Mouse (Mus musculus): ENCODE data around the gene Smg6. TPM values are rescaled to one million over a fixed set of nuclear protein-coding genes. Genes with fewer than 3 reads are reported as not detected.
A peak's percentile ranks its signal among the peaks of the same experiment; 100 is the strongest.

The Smg6 gene
- polyA plus RNA-seq, 1 experiment from 2014 or later, result 10.6 TPM

DNA sequence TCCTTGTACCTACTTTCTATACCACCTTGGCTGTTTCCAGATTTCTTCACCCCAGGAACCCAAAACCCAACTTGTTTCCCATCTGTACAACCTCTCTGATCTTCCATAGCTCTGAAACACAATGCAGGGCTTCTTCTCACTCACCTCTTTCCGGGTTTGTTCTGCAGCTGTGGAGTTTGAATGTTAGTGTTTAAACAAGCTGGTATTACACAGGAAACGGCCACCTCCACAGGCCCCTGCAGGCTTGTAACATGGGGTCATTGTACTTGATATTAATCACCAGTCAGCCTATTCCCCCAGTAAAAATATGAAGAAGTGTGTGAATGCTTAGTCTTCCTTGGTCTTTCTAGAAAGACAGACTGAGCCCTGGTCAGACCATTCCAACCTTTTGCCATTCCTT is 123.5 kb downstream of the Smg6 start:
- Histone ChIP-seq H3K4me1 (ENCODE audit: control insufficient read depth in 2 of 2, insufficient read depth in 2 of 2, low read length in 2 of 2) (peaks cover 30 to 67% of the 10 kb centered on the region in 2 experiments), H3K27me3 (ENCODE audit: control insufficient read depth, insufficient read depth, low read length) (no peaks in the 10 kb centered on the region), H3K36me3 (ENCODE audit: control insufficient read depth, insufficient read depth, low read length) (peaks cover 18% of the 10 kb centered on the region; the same call in 1 of the 2 replicates), H3K4me2 (ENCODE audit: low read length) (no peak overlapping the region), H3K27ac (replicated peaks in 1 of 2; ENCODE audit: control insufficient read depth in 1 of 2, insufficient read depth in 1 of 2, low read depth in 2 of 2, low read length in 2 of 2) (peak overlapping the region in 1 of 2 experiments; percentile 76; a peak in 1 of 4 replicates), H3K9ac (ENCODE audit: low read length) (no peak overlapping the region), H3K9me3 (ENCODE audit: control insufficient read depth, low read length) (no peaks in the 10 kb centered on the region), H3K4me3 (ENCODE audit: control insufficient read depth in 1 of 2, insufficient read depth in 1 of 2, low read depth in 1 of 2, low read length in 2 of 2) (no peak overlapping the region)
- 54% methylated on average over 2 of the region's 2 CpGs for WGBS
- ATAC-seq (ENCODE audit: insufficient number of reproducible peaks, insufficient read depth, low FRiP score, low read depth), result no peak

DNA sequence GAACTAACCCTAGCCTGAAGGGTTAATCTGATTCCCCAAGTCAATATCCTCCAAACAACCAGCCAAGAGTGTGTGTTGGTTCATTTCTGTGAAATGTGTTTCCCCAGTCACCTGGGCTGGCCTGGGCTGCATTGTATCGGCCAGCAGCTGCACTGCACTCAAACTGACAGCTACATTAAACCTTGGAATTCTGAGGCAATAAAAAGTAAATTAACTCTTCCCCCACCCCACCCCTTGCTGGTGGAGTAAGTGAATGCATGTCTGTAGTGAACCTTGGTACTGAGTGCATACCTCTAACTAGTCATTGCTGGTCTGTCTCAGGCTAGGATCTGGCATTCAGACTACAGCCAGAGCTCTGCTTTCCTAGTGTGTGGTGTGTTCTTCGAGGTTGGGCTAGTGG is 124.2 kb downstream of the Smg6 start:
- Histone ChIP-seq H3K4me1 (ENCODE audit: control insufficient read depth in 2 of 2, insufficient read depth in 2 of 2, low read length in 2 of 2) (peaks cover 29 to 74% of the 10 kb centered on the region in 2 experiments), H3K4me2 (ENCODE audit: low read length) (no peak overlapping the region), H3K27me3 (ENCODE audit: control insufficient read depth, insufficient read depth, low read length) (no peaks in the 10 kb centered on the region), H3K36me3 (ENCODE audit: control insufficient read depth, insufficient read depth, low read length) (peaks cover 18% of the 10 kb centered on the region; the same call in 1 of the 2 replicates), H3K4me3 (ENCODE audit: control insufficient read depth in 1 of 2, insufficient read depth in 1 of 2, low read depth in 1 of 2, low read length in 2 of 2) (no peak overlapping the region), H3K9ac (ENCODE audit: low read length) (no peak overlapping the region; the same call in 1 of the 2 replicates), H3K9me3 (ENCODE audit: control insufficient read depth, low read length) (no peaks in the 10 kb centered on the region), H3K27ac (replicated peaks in 1 of 2; ENCODE audit: control insufficient read depth in 1 of 2, insufficient read depth in 1 of 2, low read depth in 2 of 2, low read length in 2 of 2) (peak overlapping the region in 1 of 2 experiments; percentile 76; a peak in 2 of 4 replicates)
- ATAC-seq (ENCODE audit: insufficient number of reproducible peaks, insufficient read depth, low FRiP score, low read depth), result no peak
- 76% methylated on average over 2 of the region's 2 CpGs for WGBS

DNA sequence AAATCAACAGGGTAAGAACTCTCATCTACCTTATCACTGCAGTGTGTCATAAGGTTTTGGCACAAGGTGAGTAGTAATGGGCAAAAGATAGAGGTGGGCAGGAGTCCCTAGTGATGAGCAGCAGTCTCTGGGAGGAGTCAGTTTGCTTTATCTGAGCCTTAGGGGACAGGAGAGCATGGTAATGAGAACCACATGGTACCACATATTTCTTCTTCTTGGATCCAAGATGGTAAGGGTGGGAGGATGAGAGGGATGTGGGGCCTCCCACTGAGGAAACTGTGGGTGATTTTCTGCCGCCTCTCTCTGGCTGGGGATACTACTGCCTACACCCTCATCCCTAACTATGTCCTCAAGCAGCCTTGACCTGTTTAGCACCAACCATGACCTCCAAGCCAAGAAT is 125.6 kb downstream of the Smg6 start:
- Histone ChIP-seq H3K4me1 (ENCODE audit: control insufficient read depth in 2 of 2, insufficient read depth in 2 of 2, low read length in 2 of 2) (peaks cover 29 to 71% of the 10 kb centered on the region in 2 experiments), H3K27ac (replicated peaks in 1 of 2; ENCODE audit: control insufficient read depth in 1 of 2, insufficient read depth in 1 of 2, low read depth in 2 of 2, low read length in 2 of 2) (peak overlapping the region; percentile 73 to 90), H3K9ac (ENCODE audit: low read length) (0 out of 2 replicates have a peak overlapping the region, but pooled peaks have one; percentile 3), H3K36me3 (ENCODE audit: control insufficient read depth, insufficient read depth, low read length) (peaks cover 22% of the 10 kb centered on the region; the same call in 1 of the 2 replicates), H3K9me3 (ENCODE audit: control insufficient read depth, low read length) (no peaks in the 10 kb centered on the region), H3K4me3 (ENCODE audit: control insufficient read depth in 1 of 2, insufficient read depth in 1 of 2, low read depth in 1 of 2, low read length in 2 of 2) (no peak overlapping the region), H3K4me2 (ENCODE audit: low read length) (no peak overlapping the region), H3K27me3 (ENCODE audit: control insufficient read depth, insufficient read depth, low read length) (no peaks in the 10 kb centered on the region)
- no peak for ATAC-seq (ENCODE audit: insufficient number of reproducible peaks, insufficient read depth, low FRiP score, low read depth)
- WGBS, result 82% methylated on average over 1 of the region's 1 CpGs

DNA sequence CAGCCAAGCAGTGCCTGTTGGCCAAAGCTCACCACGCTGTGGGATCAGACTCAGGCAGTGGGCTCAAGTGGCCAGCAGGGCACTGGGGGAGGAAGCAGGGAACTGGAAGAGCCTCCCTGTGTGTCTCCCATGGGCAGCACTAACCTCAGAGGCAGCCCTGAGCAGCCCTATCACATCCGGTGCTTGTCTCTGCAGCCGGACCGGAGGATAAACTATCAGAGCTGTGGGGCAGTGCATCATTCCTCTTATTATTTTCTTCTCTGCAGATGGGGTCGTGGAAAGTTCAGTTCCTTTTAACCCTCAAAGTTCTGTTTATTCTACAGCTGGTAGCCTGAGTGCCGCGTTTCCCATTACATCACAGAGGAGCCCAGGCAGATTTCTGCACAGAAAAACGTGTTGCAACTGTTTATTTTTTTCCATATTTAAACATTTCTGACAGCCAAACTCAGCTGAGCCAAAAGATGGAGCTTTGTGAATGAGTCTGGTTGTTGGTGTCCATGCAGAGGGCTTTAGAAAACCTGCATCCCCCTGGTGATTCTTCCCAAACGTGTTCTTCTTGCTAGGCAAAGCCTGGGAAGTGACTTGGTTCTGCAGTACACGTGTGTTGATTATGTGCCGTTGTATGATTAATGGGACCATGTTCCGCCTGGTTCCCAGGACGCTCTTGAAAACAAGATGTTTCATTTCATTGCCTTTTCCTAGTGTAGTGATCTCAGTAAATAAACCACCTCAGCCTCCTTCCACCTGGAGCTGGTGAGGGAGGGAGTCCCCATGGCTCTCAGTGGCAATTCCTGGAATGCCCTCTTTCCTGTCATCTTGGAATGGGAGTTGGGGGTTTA is 126.3 kb downstream of the Smg6 start:
- Histone ChIP-seq H3K4me3 (ENCODE audit: control insufficient read depth in 1 of 2, insufficient read depth in 1 of 2, low read depth in 1 of 2, low read length in 2 of 2) (no peak overlapping the region), H3K4me1 (ENCODE audit: control insufficient read depth in 2 of 2, insufficient read depth in 2 of 2, low read length in 2 of 2) (peaks cover 23 to 64% of the 10 kb centered on the region in 2 experiments), H3K27ac (replicated peaks in 1 of 2; ENCODE audit: control insufficient read depth in 1 of 2, insufficient read depth in 1 of 2, low read depth in 2 of 2, low read length in 2 of 2) (peak overlapping the region; percentile 73 to 90), H3K36me3 (ENCODE audit: control insufficient read depth, insufficient read depth, low read length) (peaks cover 22% of the 10 kb centered on the region; the same call in 1 of the 2 replicates), H3K9me3 (ENCODE audit: control insufficient read depth, low read length) (no peaks in the 10 kb centered on the region), H3K4me2 (ENCODE audit: low read length) (no peak overlapping the region), H3K9ac (ENCODE audit: low read length) (0 out of 2 replicates have a peak overlapping the region, but pooled peaks have one; percentile 3), H3K27me3 (ENCODE audit: control insufficient read depth, insufficient read depth, low read length) (no peaks in the 10 kb centered on the region)
- 39% methylated on average over 13 of the region's 13 CpGs for WGBS
- peak; percentile 61 for ATAC-seq (ENCODE audit: insufficient number of reproducible peaks, insufficient read depth, low FRiP score, low read depth)

DNA sequence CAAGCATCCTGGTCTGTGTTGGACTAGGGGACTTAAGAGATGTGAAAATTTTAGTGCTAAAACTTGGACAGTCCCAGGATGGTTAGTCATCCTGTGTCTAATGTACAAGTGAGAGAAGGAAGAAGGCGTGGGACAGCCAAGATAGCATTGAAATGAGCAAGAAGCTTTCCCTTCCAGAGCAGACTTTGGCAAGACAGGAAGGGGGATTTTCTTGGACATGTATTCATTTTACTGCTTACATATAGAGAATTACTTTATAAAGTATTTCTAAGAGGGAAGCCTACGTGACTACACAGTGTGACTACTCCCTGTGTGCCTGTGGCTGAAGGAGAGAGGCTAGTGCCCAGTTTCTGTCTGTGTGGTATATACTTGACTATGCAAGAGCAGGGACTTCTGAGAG is 127.4 kb downstream of the Smg6 start:
- no peak for ATAC-seq (ENCODE audit: insufficient number of reproducible peaks, insufficient read depth, low FRiP score, low read depth)
- peak overlapping the region; percentile 76 to 90 for H3K27ac ChIP-seq (replicated peaks in 1 of 2; ENCODE audit: control insufficient read depth in 1 of 2, insufficient read depth in 1 of 2, low read depth in 2 of 2, low read length in 2 of 2)
- 54% methylated on average over 2 of the region's 2 CpGs for WGBS
- peaks cover 22% of the 10 kb centered on the region; the same call in 1 of the 2 replicates for H3K36me3 ChIP-seq (ENCODE audit: control insufficient read depth, insufficient read depth, low read length)
- H3K4me1 ChIP-seq (ENCODE audit: control insufficient read depth in 2 of 2, insufficient read depth in 2 of 2, low read length in 2 of 2), result peaks cover 16 to 54% of the 10 kb centered on the region in 2 experiments
- peak overlapping the region; percentile 57; the same call in 1 of the 2 replicates for H3K9ac ChIP-seq (ENCODE audit: low read length)
- H3K27me3 ChIP-seq (ENCODE audit: control insufficient read depth, insufficient read depth, low read length), result no peaks in the 10 kb centered on the region
- no peaks in the 10 kb centered on the region for H3K9me3 ChIP-seq (ENCODE audit: control insufficient read depth, low read length)
- no peak overlapping the region for H3K4me3 ChIP-seq (ENCODE audit: control insufficient read depth in 1 of 2, insufficient read depth in 1 of 2, low read depth in 1 of 2, low read length in 2 of 2)
- peak overlapping the region; percentile 9; the same call in 1 of the 2 replicates for H3K4me2 ChIP-seq (ENCODE audit: low read length)

DNA sequence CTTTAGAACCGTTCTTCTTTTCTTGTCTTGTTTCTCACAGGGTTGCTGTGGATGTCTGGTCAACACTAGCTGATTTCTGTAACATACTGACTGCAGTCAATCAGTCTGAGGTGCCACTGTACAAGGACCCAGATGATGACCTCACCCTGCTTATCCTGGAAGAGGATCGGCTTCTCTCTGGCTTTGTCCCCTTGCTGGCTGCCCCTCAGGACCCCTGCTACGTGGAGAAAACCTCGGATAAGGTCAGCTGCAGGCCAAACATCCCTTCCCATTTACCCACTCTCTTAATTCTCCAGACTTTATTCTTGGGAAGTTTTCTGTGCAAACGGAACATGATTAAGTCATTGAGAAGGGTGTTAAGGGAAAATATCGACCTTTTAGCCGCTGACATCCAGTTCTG is 128.1 kb downstream of the Smg6 start:
- Histone ChIP-seq H3K9me3 (ENCODE audit: control insufficient read depth, low read length) (no peaks in the 10 kb centered on the region), H3K4me1 (ENCODE audit: control insufficient read depth in 2 of 2, insufficient read depth in 2 of 2, low read length in 2 of 2) (peaks cover 15 to 47% of the 10 kb centered on the region in 2 experiments), H3K36me3 (ENCODE audit: control insufficient read depth, insufficient read depth, low read length) (peaks cover 22% of the 10 kb centered on the region; the same call in 1 of the 2 replicates), H3K27ac (replicated peaks in 1 of 2; ENCODE audit: control insufficient read depth in 1 of 2, insufficient read depth in 1 of 2, low read depth in 2 of 2, low read length in 2 of 2) (peak overlapping the region; percentile 76 to 90), H3K4me2 (ENCODE audit: low read length) (peak overlapping the region; percentile 9; the same call in 1 of the 2 replicates), H3K4me3 (ENCODE audit: control insufficient read depth in 1 of 2, insufficient read depth in 1 of 2, low read depth in 1 of 2, low read length in 2 of 2) (no peak overlapping the region), H3K9ac (ENCODE audit: low read length) (peak overlapping the region; percentile 57; the same call in 1 of the 2 replicates), H3K27me3 (ENCODE audit: control insufficient read depth, insufficient read depth, low read length) (no peaks in the 10 kb centered on the region)
- WGBS, result 40% methylated on average over 7 of the region's 7 CpGs
- peak; percentile 24; the same call in 1 of the 2 replicates for ATAC-seq (ENCODE audit: insufficient number of reproducible peaks, insufficient read depth, low FRiP score, low read depth)

DNA sequence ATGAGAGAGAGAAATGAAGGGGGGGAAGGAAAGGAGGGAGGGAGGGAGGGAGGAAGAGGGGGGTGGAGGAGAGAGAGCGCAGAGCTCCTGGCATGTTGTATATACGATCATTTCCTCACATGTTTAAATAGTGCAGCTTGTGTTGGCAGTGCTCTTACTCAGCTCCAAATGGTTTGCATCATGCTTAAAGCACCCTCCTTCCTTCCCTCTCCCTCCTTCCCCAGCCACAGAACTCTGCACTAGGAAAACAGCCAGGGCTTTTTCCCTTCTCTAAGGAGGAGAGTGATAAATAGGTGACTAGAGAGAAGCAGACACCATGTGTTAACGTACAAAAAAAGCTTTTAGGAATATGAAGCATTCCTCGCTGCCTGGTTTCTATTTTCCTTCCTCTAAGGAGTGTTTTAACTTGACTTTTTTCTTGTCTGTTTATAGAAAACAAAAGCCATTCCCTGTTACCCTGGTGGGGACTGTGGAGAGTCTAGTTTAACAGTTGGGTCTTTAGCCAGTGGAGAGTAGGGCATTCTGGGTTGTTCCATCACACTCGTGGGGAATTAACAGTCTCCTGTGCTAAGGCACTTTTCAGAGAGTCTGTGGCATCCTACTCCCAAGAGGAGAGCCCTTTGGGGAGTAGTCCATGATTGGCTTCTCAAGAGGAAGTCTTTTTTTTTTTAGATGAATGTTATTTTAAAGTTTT is 128.7 kb downstream of the Smg6 start:
- no peak overlapping the region for H3K4me2 ChIP-seq (ENCODE audit: low read length)
- WGBS, result 40% methylated on average over 5 of the region's 5 CpGs
- ATAC-seq (ENCODE audit: insufficient number of reproducible peaks, insufficient read depth, low FRiP score, low read depth), result peak; percentile 75

More for the DNA sequence above, 128.7 kb downstream of the Smg6 start:
- Histone ChIP-seq H3K27ac (replicated peaks in 1 of 2; ENCODE audit: control insufficient read depth in 1 of 2, insufficient read depth in 1 of 2, low read depth in 2 of 2, low read length in 2 of 2) (peak overlapping the region; percentile 80 to 90), H3K4me3 (ENCODE audit: control insufficient read depth in 1 of 2, insufficient read depth in 1 of 2, low read depth in 1 of 2, low read length in 2 of 2) (no peak overlapping the region), H3K9me3 (ENCODE audit: control insufficient read depth, low read length) (no peaks in the 10 kb centered on the region), H3K4me1 (ENCODE audit: control insufficient read depth in 2 of 2, insufficient read depth in 2 of 2, low read length in 2 of 2) (peaks cover 15 to 43% of the 10 kb centered on the region in 2 experiments), H3K9ac (ENCODE audit: low read length) (no peak overlapping the region), H3K27me3 (ENCODE audit: control insufficient read depth, insufficient read depth, low read length) (no peaks in the 10 kb centered on the region), H3K36me3 (ENCODE audit: control insufficient read depth, insufficient read depth, low read length) (peaks cover 16% of the 10 kb centered on the region; the same call in 1 of the 2 replicates)

Data from heart, embryonic 14.5 days (tissue).